ENCODE assay signal across 1 mouse cellular context in genomic region chr12:52637506-52638249, GRCm38 (mm10).
A peak's percentile ranks its signal among the peaks of the same experiment; 100 is the strongest.
TF ChIP-seq lines count a peak whose summit lies in the region.

No protein-coding gene starts in this region.

TF ChIP-seq in CH12.LX, 34 proteins besides CTCF, POLR2A, EP300 and RAD21 (continued from another document):
- TF ChIP-seq PAX5 (IDR thresholded peaks at IDR 0.05; ENCODE audit: low read length) (no peak), UBTF (IDR thresholded peaks at IDR 0.05; ENCODE audit: low read depth, low read length) (peak; percentile 46; the same call in 1 of the 2 replicates)
TF ChIP-seq in CH12.LX: peak in this region for 7.
